Mouse (Mus musculus): ENCODE measurements around the gene Fam20b.

Gene Fam20b

GRCm38 (mm10) chr1:156718950-156719805 is at the start of gene Fam20b:
TSS of gene Fam20b (minus strand) at chr1:156719086.
- DNase-seq = peak; percentile 97 to 99

GRCm38 (mm10) chr1:156765311-156765710 is 46.4 kb upstream of the Fam20b start:
- DNase-seq = no peak

GRCm38 (mm10) chr1:156764584-156764983 is 45.7 kb upstream of the Fam20b start:
- DNase-seq = no peak

GRCm38 (mm10) chr1:156763280-156763679 is 44.4 kb upstream of the Fam20b start:
- DNase-seq = no peak

GRCm38 (mm10) chr1:156761430-156761801 is 42.5 kb upstream of the Fam20b start:
- peak in 1 of 2 experiments; percentile 48 for DNase-seq

GRCm38 (mm10) chr1:156760549-156761429 is 41.9 kb upstream of the Fam20b start:
- DNase-seq = peak in 1 of 2 experiments; percentile 22

DNA sequence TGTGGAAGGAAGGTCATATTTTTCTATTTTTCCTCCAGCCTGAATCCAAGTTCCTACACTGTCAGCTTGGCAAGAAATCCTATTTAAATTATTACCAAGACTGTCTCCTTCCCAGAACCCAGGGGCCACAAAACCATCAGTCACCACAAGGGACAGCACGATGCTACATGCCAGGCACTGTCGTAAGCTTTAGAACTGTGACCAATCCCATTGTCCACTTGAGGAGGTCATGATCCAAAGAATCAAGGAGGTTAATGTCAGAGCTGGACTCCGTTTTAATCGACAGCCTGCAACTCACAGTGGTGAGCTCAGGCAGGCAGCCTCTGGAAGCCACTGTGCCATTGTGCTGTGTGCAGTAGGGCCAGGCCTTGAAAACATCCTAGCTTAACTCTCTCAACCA is 39.4 kb upstream of the Fam20b start:
- DNase-seq = peak in 1 of 2 experiments; percentile 37

GRCm38 (mm10) chr1:156754608-156755413 is 35.9 kb upstream of the Fam20b start:
- peak in 1 of 2 experiments; percentile 48 for DNase-seq

GRCm38 (mm10) chr1:156752990-156753389 is 34.1 kb upstream of the Fam20b start:
- DNase-seq = no peak

GRCm38 (mm10) chr1:156752020-156752724 is 33.3 kb upstream of the Fam20b start:
- peak; percentile 91 to 92 for DNase-seq

GRCm38 (mm10) chr1:156750261-156750660 is 31.4 kb upstream of the Fam20b start:
- no peak for DNase-seq

GRCm38 (mm10) chr1:156749136-156749535 is 30.2 kb upstream of the Fam20b start:
- no peak for DNase-seq

- DNase-seq = no peak
Measured at GRCm38 (mm10) chr1:156748435-156749005, 29.6 kb upstream of the Fam20b start.

- no peak for DNase-seq
Measured at GRCm38 (mm10) chr1:156745188-156745810, 26.4 kb upstream of the Fam20b start.

DNA sequence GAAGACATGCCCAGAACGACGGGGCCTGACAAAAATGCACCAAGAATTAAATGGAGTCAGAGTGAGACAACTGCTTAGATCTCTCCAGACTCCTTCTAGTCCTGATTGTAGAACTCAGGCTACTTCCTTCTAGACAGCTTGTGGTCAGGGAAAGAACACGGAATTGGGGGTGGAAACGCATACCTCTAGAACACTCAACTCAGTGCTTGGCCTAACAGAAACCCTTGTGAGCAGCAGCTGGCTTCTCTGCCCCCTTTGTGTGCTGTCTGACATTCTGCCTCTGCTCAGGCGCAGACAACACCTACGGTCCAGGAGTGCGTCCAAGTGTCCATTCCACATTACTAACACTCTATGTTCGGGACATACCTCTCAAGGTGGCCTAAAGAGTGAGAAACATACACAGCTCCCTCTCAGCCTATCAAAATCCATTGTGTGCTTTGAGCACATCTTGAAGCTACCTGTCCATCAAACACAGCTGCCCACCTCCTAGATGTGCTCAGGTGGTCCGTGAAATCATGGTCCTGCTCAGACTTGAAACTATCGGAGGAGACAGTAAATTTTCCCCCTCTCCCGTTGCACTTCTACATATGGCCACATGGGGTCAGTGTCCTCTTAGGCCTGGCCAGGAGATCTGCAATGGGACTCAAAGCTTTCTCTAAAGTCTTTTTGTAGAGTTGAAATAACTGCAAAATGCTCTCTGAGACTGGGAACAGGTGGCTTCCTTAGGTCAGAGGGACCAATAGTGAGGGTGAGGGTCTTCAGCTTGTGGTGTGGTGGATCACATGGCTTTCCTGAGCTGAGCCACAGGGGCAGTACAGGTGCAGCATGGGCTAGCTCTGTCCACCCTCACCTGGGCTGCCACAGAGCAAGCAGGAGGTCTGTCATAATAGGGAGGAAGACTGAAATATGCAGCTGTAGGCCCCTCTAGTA is 22.9 kb upstream of the Fam20b start:
- peak; percentile 77 to 80 for DNase-seq

GRCm38 (mm10) chr1:156735788-156736187 is 16.9 kb upstream of the Fam20b start:
- DNase-seq = no peak

DNA sequence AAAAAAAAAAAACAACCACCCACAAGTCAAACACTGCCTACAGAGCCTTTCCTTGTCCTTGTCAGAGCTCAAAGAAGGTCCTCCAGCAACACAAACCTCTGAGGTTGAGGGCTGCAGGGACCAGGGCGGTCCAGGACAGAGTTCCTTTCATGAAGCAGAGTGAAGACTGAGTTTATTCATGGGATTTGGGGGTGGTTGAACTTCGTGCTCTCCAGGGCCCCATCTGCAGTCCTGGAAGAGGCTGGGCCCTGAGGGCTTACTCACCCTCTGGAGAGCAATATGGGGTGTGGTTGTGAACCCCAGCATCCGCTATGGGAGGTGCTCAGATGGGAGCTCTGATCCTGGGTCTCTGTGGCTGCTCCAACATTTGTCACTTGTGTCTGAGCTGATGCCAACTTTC is 15.1 kb upstream of the Fam20b start:
- no peak for DNase-seq

- no peak for DNase-seq
Measured at GRCm38 (mm10) chr1:156733559-156733958, 14.7 kb upstream of the Fam20b start.

DNA sequence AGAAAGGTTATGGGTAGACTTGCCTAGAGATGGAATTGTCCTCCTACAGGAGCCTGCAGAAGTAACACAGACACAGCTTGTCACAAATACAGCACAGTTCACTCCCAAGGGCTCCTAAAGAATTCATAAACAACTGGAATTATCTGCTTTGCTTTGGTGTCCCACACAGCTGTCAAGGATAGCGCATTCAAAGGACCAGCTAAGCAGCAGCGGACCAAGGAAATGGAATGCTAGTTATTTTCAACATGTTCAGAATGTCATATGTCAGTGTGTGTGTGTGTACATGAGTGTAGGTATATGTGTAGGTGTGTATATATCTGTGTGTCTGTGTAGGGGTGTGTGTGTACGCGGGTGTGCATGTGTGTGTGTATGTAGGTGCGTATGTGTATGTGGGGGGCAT is 14.1 kb upstream of the Fam20b start:
- no peak for DNase-seq

GRCm38 (mm10) chr1:156730802-156731201 is 11.9 kb upstream of the Fam20b start:
- DNase-seq = peak in 1 of 2 experiments; percentile 27
